Mouse (Mus musculus) adrenal gland, adult 2 months (tissue): ENCODE data around the gene Ncbp3. TPM values are rescaled to one million over a fixed set of nuclear protein-coding genes. Genes with fewer than 3 reads are reported as not detected.

Source experiments
- DNase-seq: peaks from one replicate; pipeline ENCODE4 v3.0.0; 2021
- polyA plus RNA-seq: library from polyadenylated mRNA; depleted of rRNA; stranded (reverse); fragments of >200 nt; gene quantifications from 2 replicates; pipeline ENCODE4 v1.2.3, GENCODE M21; 2012
- total RNA-seq, 2 experiments: library from RNA; stranded (reverse); gene quantifications; 2 replicates each; pipeline ENCODE4 v1.2.3; 2021

Gene Ncbp3
- total and polyA plus RNA-seq, 3 experiments = 1.7 to 9.5 (median 9.4) TPM

GRCm38 (mm10) chr11:73085391-73085790 lies 37.8 kb downstream of the Ncbp3 start:
- DNase-seq = no peak

GRCm38 (mm10) chr11:73087700-73088480 lies 40.3 kb downstream of the Ncbp3 start:
- DNase-seq = no peak

GRCm38 (mm10) chr11:73090283-73090682 lies 42.7 kb downstream of the Ncbp3 start, which contains the start of gene Itgae:
TSS of gene Itgae (plus strand) at chr11:73090583.
- DNase-seq = no peak

DNA sequence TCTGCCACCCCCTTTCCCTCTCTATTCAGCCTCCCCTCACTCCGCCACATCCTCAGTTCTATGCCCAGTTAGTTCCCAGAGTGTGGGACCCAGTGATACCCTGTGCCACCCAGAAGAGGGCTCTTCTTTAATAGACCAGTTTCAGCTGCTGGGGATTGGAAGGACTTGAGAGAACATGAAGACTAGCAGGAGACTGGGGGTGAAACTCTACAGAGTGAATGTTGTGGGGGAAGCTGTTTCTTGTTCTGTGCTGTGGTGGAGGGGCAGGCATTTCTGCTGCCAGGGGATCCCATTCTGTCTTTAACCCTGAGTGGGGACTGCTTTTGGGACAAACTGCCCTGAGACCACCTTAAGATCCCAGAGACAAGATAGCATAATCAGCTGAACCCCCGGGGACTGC lies 43.2 kb downstream of the Ncbp3 start:
- DNase-seq = no peak

- no peak for DNase-seq
These were observed 44.5 kb downstream of the Ncbp3 start for GRCm38 (mm10) chr11:73092057-73092456.

DNA sequence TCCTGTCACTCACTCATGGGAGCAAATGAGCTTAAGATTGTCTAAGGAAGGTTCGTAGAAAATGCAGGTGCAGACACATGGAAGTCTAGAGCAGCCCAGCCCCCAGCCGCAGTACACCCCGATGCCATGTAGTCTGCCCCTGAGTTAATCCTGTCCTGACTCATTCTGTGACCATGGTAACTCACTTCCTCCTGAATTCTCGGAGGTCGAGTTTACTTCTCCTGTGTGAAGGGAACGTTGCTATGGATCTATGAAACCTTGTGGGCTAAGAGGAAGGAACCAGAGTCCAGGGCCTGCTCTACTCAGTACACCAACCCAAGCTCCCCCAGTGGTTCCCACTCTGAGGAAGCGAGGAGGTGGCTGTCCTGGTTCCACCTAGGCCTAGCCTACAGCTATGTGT lies 45.3 kb downstream of the Ncbp3 start:
- DNase-seq = peak; percentile 21

DNA sequence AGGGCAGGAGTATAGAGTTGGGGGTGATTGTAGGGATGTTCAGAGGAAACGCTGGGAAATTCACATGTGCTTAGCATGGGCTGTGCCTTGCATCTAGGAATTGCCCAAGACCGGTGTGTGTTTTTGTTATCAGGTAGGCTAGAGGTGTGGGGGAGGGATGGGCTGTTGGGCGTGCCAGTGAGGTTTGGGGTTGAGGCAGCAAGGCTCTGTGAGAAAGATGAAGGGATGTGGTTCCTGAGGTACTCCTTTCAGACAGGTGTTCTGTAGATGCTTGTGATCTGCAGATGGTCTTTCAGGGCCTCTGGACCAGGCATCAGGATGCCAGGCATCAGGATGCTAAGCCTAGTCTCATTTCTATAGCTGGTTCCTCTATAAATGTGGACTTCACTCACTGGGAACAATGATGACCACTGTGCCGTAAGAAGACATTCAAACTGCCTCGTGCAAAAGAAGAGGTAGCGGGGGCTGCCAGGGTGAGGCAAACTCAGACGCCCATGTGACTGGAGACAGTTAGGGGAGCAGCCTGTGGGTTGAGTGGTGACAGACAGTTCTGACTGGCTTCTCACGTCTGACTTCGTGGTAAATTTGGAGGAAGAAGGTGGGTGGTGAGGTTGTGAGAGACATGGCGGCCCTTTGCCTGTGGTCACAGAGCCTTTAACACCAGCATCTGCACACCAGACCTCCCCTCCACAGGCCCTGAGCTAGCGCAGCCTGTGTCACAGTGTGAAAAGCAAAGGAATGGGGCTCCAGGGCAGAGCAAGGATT lies 46.8 kb downstream of the Ncbp3 start:
- no peak for DNase-seq

GRCm38 (mm10) chr11:73098860-73099259 lies 51.3 kb downstream of the Ncbp3 start:
- DNase-seq = no peak

GRCm38 (mm10) chr11:73099976-73100750 lies 52.6 kb downstream of the Ncbp3 start:
- DNase-seq = no peak

DNA sequence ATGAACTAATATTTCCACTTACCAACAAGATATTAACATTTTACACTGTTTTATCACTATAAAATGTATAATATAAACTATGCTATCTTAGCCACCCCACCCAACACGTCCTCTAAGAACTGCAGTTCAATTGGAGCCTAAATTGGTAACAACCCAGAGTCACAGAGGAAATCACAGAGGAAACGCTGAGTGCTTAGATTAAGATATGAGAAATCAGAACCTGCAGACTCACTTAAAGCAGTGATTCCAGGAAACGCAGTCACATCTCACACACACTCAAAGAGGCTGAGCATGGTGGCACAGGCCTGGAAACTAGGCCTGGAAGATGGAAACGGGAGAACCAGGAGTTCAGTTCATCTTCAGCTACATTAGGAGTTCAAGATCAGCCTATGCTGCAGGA lies 53.7 kb downstream of the Ncbp3 start:
- no peak for DNase-seq

DNA sequence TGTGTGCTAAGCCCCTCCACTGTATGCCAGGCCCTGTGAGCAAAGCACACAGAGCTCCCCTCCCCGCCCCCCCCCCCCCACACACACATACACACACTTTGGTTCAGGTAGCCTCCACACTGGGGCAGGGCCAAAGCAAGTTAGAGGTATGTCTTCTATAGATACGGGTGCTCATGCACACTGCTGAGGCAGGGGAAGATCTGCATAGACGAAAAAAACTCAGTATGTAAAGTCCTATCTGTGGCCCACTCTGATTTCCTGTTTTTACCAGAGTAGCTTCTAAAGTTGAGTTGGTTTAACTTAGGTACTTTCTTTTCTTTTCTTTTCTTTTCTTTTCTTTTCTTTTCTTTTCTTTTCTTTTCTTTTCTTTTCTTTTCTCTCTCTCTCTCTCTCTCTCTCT lies 57.7 kb downstream of the Ncbp3 start:
- no peak for DNase-seq

GRCm38 (mm10) chr11:73107358-73107757 lies 59.8 kb downstream of the Ncbp3 start:
- peak; percentile 51 for DNase-seq

DNA sequence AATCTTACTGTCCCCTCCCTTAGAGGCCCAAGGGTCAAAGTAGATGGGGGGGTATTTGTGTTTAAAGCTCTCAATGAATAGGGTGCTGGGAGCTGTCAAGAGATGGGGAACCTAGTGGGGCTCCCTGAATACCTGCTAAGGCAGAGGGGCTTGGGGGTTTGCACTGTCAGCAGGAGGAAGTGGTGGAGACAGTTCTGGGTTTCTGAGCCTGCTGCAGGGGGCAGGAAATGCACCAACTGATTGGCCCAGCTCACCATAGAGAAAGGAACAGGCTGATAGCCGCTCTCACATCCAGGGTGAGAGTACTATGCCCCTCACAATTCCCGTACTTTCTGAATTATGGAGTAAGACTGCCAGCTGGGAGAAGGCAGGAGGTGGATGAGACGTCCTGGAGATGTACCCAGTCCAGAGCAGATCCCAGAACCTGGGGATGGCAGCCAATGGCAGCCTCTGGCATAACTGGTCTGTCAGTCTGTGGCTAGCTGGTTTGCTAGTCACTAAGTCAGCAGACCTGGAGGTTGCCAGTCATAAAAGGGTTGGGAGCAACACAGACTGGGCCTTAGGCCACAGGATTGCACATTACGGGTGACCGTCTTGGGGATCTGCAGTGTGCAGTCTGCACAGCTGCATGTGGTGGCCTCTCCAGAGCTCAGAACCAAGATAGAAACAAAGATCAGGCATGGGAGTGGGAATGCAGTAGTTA lies 60.8 kb downstream of the Ncbp3 start:
- DNase-seq = no peak

DNA sequence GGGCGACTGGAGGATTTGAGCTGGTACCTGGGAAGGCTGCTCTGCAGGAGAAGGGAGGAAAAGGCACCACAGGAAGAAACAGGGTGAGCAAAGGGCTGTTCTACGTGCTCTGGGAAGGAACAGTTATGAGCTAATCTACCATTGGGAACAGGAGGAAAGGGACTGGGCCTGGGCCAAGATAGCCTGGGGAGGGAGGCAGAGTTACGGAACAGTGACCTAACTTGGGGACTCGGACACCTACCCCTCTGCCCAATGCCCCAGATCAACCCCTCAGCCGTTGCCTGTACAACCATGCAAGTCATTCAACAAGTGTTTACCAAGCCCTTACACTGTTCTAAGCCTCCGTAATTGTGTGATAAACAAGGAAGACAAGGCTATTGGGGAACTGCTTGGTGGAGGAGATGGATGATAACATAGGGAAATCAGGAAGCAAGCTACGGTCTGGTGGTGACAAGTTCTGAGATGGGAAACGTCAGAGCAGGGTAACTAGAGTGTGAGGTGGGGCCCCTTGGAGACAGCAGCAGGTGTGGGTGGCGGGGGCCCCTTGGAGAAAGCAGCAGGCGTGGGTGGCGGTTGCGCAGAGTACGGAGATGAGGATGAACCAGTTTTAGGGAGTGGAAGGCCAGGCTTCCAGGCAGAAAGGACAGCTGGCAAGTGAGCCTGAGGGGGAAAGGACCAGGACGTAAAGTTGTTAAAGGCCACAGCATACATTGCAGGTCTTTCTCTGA lies 61.5 kb downstream of the Ncbp3 start:
- no peak for DNase-seq

DNA sequence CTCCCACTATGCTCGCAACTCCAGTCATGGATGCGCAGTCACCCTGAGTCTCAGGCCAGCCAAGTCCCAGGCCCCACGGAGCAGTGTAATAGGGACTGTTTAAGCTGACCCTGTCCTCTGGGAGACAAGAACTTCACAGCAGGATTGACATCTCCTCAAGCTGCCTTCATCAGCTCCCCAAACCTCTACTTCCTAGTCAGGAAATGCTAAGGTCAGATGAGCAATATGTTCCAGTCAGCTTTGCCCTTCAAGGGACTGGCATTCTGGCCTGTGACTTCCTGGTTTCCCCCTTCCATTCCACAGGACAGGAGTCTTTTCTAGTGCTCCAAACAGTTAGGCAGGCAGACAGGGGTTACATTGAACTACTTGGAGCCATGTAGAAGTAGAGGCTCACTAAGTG lies 62.4 kb downstream of the Ncbp3 start:
- peak; percentile 67 for DNase-seq

DNA sequence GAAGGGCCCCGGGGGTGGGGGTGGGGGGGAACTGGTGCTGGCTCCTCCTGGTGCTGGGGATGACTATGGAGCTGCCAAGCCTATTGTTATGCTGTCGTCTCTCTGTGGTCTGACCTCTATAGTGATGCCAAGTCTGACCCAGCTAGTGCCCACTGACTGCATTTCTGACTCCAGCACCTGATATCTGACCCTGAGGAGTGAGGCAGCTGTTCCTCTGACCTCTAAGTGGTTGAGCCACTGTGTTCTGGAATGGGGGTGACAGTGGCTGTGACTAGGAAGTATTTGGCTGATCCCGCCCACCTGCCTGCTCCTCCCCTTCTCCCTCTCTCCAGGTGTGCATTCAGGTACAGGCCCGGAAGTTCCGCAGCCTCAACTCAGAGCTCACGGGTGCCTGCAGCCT lies 63.8 kb downstream of the Ncbp3 start:
- no peak for DNase-seq

DNA sequence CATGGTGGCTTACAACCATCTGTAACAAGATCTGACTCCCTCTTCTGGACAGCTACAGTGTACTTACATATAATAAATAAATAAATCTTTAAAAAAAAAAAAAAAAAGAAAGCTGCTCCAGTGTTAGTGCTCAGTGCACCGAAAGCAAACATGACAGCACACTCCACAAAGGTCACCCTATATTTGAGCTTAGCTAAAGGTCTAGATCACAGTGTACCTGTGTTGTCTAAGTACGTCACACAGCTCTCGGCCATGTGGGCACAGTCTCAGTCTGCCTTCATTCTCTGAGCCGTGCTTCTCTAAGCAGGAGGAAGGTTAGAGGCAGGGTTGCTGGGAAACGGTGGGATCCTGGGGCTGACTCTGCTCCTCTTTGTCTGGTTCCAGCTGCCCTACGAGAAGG lies 78.9 kb downstream of the Ncbp3 start:
- DNase-seq = no peak

DNA sequence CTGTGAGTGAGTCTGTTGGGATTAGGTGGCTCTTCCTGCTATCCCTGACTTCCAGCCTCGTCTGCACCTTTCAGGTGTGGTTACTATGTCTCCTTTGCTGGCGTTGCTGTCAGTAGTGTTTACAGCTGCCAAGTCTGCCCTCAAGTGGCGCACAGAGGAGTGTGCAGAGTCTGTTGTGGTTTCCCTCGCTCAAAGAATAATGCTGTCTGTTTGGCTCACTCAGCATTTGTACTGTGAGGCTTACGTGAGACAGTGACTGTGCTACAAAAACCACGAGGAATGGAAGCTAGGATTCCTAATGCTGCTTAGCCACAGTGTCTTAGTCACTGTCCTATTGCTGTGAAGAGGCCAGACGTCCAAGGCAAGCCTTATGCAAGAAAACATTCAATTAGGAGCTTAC lies 83.4 kb downstream of the Ncbp3 start:
- DNase-seq = no peak

- no peak for DNase-seq
These were observed 85.4 kb downstream of the Ncbp3 start for GRCm38 (mm10) chr11:73132999-73133398.

GRCm38 (mm10) chr11:73134222-73134621 lies 86.6 kb downstream of the Ncbp3 start:
- no peak for DNase-seq

- DNase-seq = no peak
These were observed 89.0 kb downstream of the Ncbp3 start for GRCm38 (mm10) chr11:73136587-73136986.
